Mouse (Mus musculus) olfactory bulb, adult 2 months (tissue): ENCODE measurements around the gene Exosc5.

Source experiments
- CTCF ChIP-seq: fragments of 200-500 bp; IDR thresholded peaks from 2 replicates; pipeline ENCODE4 v1.5.1; 2012; ENCODE audit warnings: low read depth, mild to moderate bottlenecking, low read length, moderate library complexity; ENCODE audit not compliant: insufficient read depth
- POLR2A ChIP-seq: fragments of 200-500 bp; IDR thresholded peaks from 2 replicates; pipeline ENCODE4 v1.6.1; 2012; ENCODE audit warnings: mild to moderate bottlenecking, low read depth, low read length, moderate library complexity; ENCODE audit not compliant: insufficient read depth

DNA sequence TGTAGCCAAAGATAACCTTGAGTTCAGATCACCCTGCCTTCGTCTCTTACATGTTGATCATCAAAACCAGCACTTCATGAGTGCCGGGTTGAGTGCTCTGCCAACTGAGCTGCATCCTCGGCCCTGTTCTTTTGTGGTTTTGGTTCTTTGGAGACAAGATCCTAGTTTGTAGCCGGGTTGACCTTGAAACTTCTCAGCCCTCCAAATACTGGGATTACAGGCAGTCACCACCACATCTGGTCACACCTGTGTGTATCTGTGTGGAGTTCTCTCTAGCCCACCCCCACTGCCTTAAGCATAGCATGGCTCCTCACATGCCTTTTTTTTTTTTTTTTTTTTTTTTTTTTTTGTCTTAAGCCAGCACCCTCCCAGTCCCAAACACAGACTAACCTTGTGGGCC is 11.1 kb downstream of the Exosc5 start:
- no peak for TF ChIP-seq CTCF
- no peak for TF ChIP-seq POLR2A
